Mouse (Mus musculus) neural tube, embryonic 14.5 days (tissue): ENCODE measurements around the gene Matn4. TPM values are rescaled to one million over a fixed set of nuclear protein-coding genes. Genes with fewer than 3 reads are reported as not detected.

Experiments
- ATAC-seq: fragments of 200-750 bp; cut with Nextera tagmentation; 2 replicates; pipeline ENCODE4 v1.8.0; 2017; ENCODE audit warnings: low read depth, mild to moderate bottlenecking, moderate TSS enrichment, moderate library complexity
- H3K27ac ChIP-seq: fragments of 300-500 bp; sonication (generic); 2 replicates; pipeline ENCODE4 v1.5.1; 2014; ENCODE audit warnings: low read depth, mild to moderate bottlenecking, control low read depth, low read length, moderate library complexity, mixed read lengths
- H3K27me3 ChIP-seq: fragments of 300-500 bp; sonication (generic); 2 replicates; pipeline ENCODE4 v1.6.1; 2014; ENCODE audit warnings: low read length; ENCODE audit not compliant: control insufficient read depth, insufficient read depth
- H3K36me3 ChIP-seq: fragments of 300-500 bp; sonication (generic); 2 replicates; pipeline ENCODE4 v1.6.1; 2014; ENCODE audit warnings: low read length, mixed read lengths; ENCODE audit not compliant: control insufficient read depth, insufficient read depth
- H3K4me1 ChIP-seq: fragments of 300-500 bp; sonication (generic); 2 replicates; pipeline ENCODE4 v1.6.1; 2014; ENCODE audit warnings: low read length; ENCODE audit not compliant: control insufficient read depth, insufficient read depth
- H3K4me2 ChIP-seq: fragments of 300-500 bp; sonication (generic); 2 replicates; pipeline ENCODE4 v1.6.1; 2014; ENCODE audit warnings: mild to moderate bottlenecking, low read depth, low read length, control low read depth
- H3K4me3 ChIP-seq: fragments of 300-500 bp; sonication (generic); 2 replicates; pipeline ENCODE4 v1.5.1; 2014; ENCODE audit warnings: low read depth, low read length, control low read depth, mixed read lengths
- H3K9ac ChIP-seq: fragments of 300-500 bp; sonication (generic); replicated peaks from 2 replicates; pipeline ENCODE4 v1.6.1; 2014; ENCODE audit warnings: low read depth, mild to moderate bottlenecking, control low read depth, low read length, mixed read lengths
- H3K9me3 ChIP-seq: fragments of 300-500 bp; sonication (generic); 2 replicates; pipeline ENCODE4 v1.6.1; 2016; ENCODE audit warnings: low read length; ENCODE audit not compliant: control insufficient read depth
- WGBS: fragments of 180-500 bp; shearing (Covaris S2); extraction: QIAGEN DNeasy Blood & Tissue Kit; methylation state at CpG from one replicate; pipeline ENCODE4 v1.1.7; 2014; 5-methylcytosine and 5-hydroxymethylcytosine counted together
- polyA plus RNA-seq: library from polyadenylated mRNA; unstranded; fragments of >200 nt; fragmentation: Nextera tagmentation; extraction: Ambion mirVana; gene quantifications from 2 replicates; pipeline ENCODE4 v1.2.1, GENCODE M21; 2014

The Matn4 gene
- polyA plus RNA-seq, 1 experiment from 2014 or later: 0.36 TPM

- Histone ChIP-seq H3K36me3 (no peaks in the 10 kb centered on the region), H3K4me2 (no peak overlapping the region), H3K27ac (no peak overlapping the region), H3K9ac (no peak overlapping the region), H3K9me3 (no peaks in the 10 kb centered on the region), H3K4me1 (peaks cover 9% of the 10 kb centered on the region; the same call in 1 of the 2 replicates), H3K4me3 (no peak overlapping the region), H3K27me3 (0 out of 2 replicates have a peak, but pooled peaks cover 2% of the 10 kb centered on the region)
- WGBS: 89% methylated on average over 3 of the region's 3 CpGs
- no peak for ATAC-seq
Measured at GRCm38 (mm10) chr2:164445399-164446085, 40.6 kb upstream of the Matn4 start.

GRCm38 (mm10) chr2:164444701-164445100, 39.7 kb upstream of the Matn4 start:
- Histone ChIP-seq H3K27ac (no peak overlapping the region), H3K4me2 (no peak overlapping the region), H3K9me3 (no peaks in the 10 kb centered on the region), H3K36me3 (no peaks in the 10 kb centered on the region), H3K9ac (no peak overlapping the region), H3K4me1 (peaks cover 9% of the 10 kb centered on the region; the same call in 1 of the 2 replicates), H3K27me3 (0 out of 2 replicates have a peak, but pooled peaks cover 2% of the 10 kb centered on the region), H3K4me3 (no peak overlapping the region)
- ATAC-seq: no peak
- 91% methylated on average over 2 of the region's 2 CpGs for WGBS

GRCm38 (mm10) chr2:164443460-164444000, 38.6 kb upstream of the Matn4 start, which contains the start of gene Sdc4:
Gene Sdc4 (minus strand): TSS chr2:164443887.
- Histone ChIP-seq H3K9ac (peak within 1 kb of the TSS; percentile 53), H3K9me3 (no peaks in the 10 kb centered on the region), H3K27me3 (0 out of 2 replicates have a peak, but pooled peaks cover 2% of the 10 kb centered on the region), H3K4me2 (peak within 1 kb of the TSS; percentile 95), H3K36me3 (no peaks in the 10 kb centered on the region), H3K27ac (no peak within 1 kb of the TSS), H3K4me1 (peaks cover 9% of the 10 kb centered on the region; the same call in 1 of the 2 replicates), H3K4me3 (peak within 1 kb of the TSS; percentile 44)
- peak; percentile 24; the same call in 1 of the 2 replicates for ATAC-seq
- WGBS: 6% methylated on average over 18 of the region's 18 CpGs

- Histone ChIP-seq H3K9me3 (no peaks in the 10 kb centered on the region), H3K4me1 (peaks cover 9% of the 10 kb centered on the region; the same call in 1 of the 2 replicates), H3K9ac (peak overlapping the region; percentile 53), H3K4me3 (peak overlapping the region; percentile 44), H3K4me2 (peak overlapping the region; percentile 95), H3K36me3 (no peaks in the 10 kb centered on the region), H3K27ac (no peak overlapping the region), H3K27me3 (0 out of 2 replicates have a peak, but pooled peaks cover 2% of the 10 kb centered on the region)
- WGBS: under 1% methylated on average over 26 of the region's 26 CpGs
- peak; percentile 93 for ATAC-seq
Measured at GRCm38 (mm10) chr2:164443051-164443437, 38.1 kb upstream of the Matn4 start.

- Histone ChIP-seq H3K4me2 (peak overlapping the region; percentile 95), H3K4me1 (peaks cover 9% of the 10 kb centered on the region; the same call in 1 of the 2 replicates), H3K27me3 (0 out of 2 replicates have a peak, but pooled peaks cover 2% of the 10 kb centered on the region), H3K36me3 (no peaks in the 10 kb centered on the region), H3K9ac (peak overlapping the region; percentile 53), H3K4me3 (peak overlapping the region; percentile 44), H3K27ac (no peak overlapping the region), H3K9me3 (no peaks in the 10 kb centered on the region)
- 2% methylated on average over 29 of the region's 29 CpGs for WGBS
- peak; percentile 44 for ATAC-seq
Measured at GRCm38 (mm10) chr2:164442315-164443050, 37.5 kb upstream of the Matn4 start.

GRCm38 (mm10) chr2:164441731-164442130, 36.8 kb upstream of the Matn4 start:
- H3K27ac ChIP-seq: no peak overlapping the region
- ATAC-seq: no peak
- no peak overlapping the region for H3K9ac ChIP-seq
- 22% methylated on average over 7 of the region's 7 CpGs for WGBS
- H3K36me3 ChIP-seq: no peaks in the 10 kb centered on the region
- H3K4me1 ChIP-seq: peaks cover 9% of the 10 kb centered on the region; the same call in 1 of the 2 replicates
- H3K9me3 ChIP-seq: no peaks in the 10 kb centered on the region
- H3K27me3 ChIP-seq: 0 out of 2 replicates have a peak, but pooled peaks cover 2% of the 10 kb centered on the region
- no peak overlapping the region; the same call in 1 of the 2 replicates for H3K4me3 ChIP-seq
- no peak overlapping the region for H3K4me2 ChIP-seq

- Histone ChIP-seq H3K4me1 (peaks cover 9% of the 10 kb centered on the region; the same call in 1 of the 2 replicates), H3K36me3 (no peaks in the 10 kb centered on the region), H3K4me2 (no peak overlapping the region), H3K9ac (no peak overlapping the region), H3K27me3 (0 out of 2 replicates have a peak, but pooled peaks cover 2% of the 10 kb centered on the region), H3K9me3 (no peaks in the 10 kb centered on the region), H3K4me3 (no peak overlapping the region), H3K27ac (no peak overlapping the region)
- no peak for ATAC-seq
- WGBS: 33% methylated on average over 8 of the region's 8 CpGs
Measured at GRCm38 (mm10) chr2:164441155-164441554, 36.2 kb upstream of the Matn4 start.

GRCm38 (mm10) chr2:164440314-164440713, 35.4 kb upstream of the Matn4 start:
- 83% methylated on average over 5 of the region's 5 CpGs for WGBS
- Histone ChIP-seq H3K4me1 (peaks cover 9% of the 10 kb centered on the region; the same call in 1 of the 2 replicates), H3K9me3 (no peaks in the 10 kb centered on the region), H3K4me2 (no peak overlapping the region), H3K27ac (no peak overlapping the region), H3K27me3 (0 out of 2 replicates have a peak, but pooled peaks cover 2% of the 10 kb centered on the region), H3K9ac (no peak overlapping the region), H3K36me3 (no peaks in the 10 kb centered on the region), H3K4me3 (no peak overlapping the region)
- no peak for ATAC-seq
